Mouse (Mus musculus): ENCODE data around the gene Gm2696. TPM values are rescaled to one million over a fixed set of nuclear protein-coding genes. Genes with fewer than 3 reads are reported as not detected.
"Not testable (repeated sequence)": the region's sequence is repeated elsewhere in the genome, so short reads cannot be mapped to it uniquely, and the experiment has no call there.

Gene Gm2696
- total and polyA plus RNA-seq, 3 experiments = not detected

- no peaks in the 10 kb centered on the region for H3K9me3 ChIP-seq (replicated peaks; ENCODE audit: low read length)
- H3K36me3 ChIP-seq (replicated peaks in 1 of 2; ENCODE audit: control insufficient read depth in 1 of 2, insufficient read depth in 1 of 2, low read length in 1 of 2) = no peaks in the 10 kb centered on the region
- H3K4me1 ChIP-seq (ENCODE audit: control insufficient read depth in 1 of 2, insufficient read depth in 2 of 2) = no peaks in the 10 kb centered on the region
- no peak for TF ChIP-seq CHD1 (IDR thresholded peaks at IDR 0.05; ENCODE audit: low read depth, low read length)
- no peak for TF ChIP-seq E2F4 (IDR thresholded peaks at IDR 0.05; ENCODE audit: insufficient replicate concordance, low read depth, low read length)
- no peak for TF ChIP-seq RAD21 (IDR thresholded peaks at IDR 0.05; ENCODE audit: low read depth, low read length)
- no peak for TF ChIP-seq CTCF (conservative IDR thresholded peaks at IDR 0.05 in 1 of 2, IDR thresholded peaks at IDR 0.05 in 1 of 2; ENCODE audit: low read depth in 2 of 2, low read length in 2 of 2)
- TF ChIP-seq USF2 (conservative IDR thresholded peaks at IDR 0.05; ENCODE audit: low read depth, low read length) = no peak
- TF ChIP-seq ZNF384 (IDR thresholded peaks at IDR 0.05; ENCODE audit: low read depth, low read length) = no peak
- no peak for TF ChIP-seq MAX (IDR thresholded peaks at IDR 0.05; ENCODE audit: low read length)
- TF ChIP-seq GABPA (IDR thresholded peaks at IDR 0.05; ENCODE audit: insufficient replicate concordance, low read depth, low read length) = no peak
- no peak for TF ChIP-seq NRF1 (IDR thresholded peaks at IDR 0.05; ENCODE audit: low read depth, low read length)
- no peak for TF ChIP-seq UBTF (IDR thresholded peaks at IDR 0.05; ENCODE audit: low read depth, low read length)
- peaks cover 50% of the 10 kb centered on the region for H3K27me3 ChIP-seq (replicated peaks)
- H3K27ac ChIP-seq (ENCODE audit: insufficient read depth, low read depth) = no peak within 1 kb of the TSS; the same call in 1 of the 2 replicates
- no peaks in the 10 kb centered on the region for H3K79me2 ChIP-seq (replicated peaks; ENCODE audit: control insufficient read depth, extremely low read depth, insufficient read depth, poor library complexity, severe bottlenecking)
- dilution Hi-C loops (cut with MboI; ENCODE audit: extremely low pct_ligation_motif_present, extremely low pct_unique_long_range_greater_than_20kb, low sequenced_read_pairs) = no loop called here
- in situ Hi-C loops (cut with MboI; ENCODE audit: low pct_ligation_motif_present, low pct_unique_long_range_greater_than_20kb, low sequenced_read_pairs) = no loop called here
- no peak within 1 kb of the TSS for H3K4me2 ChIP-seq (ENCODE audit: insufficient read depth, low read depth, poor library complexity, severe bottlenecking)
- no peak within 1 kb of the TSS for H3K4me3 ChIP-seq (replicated peaks in 1 of 3; ENCODE audit: low read depth in 2 of 3, low read length in 2 of 3, poor library complexity in 1 of 3)
- H3K9ac ChIP-seq (ENCODE audit: insufficient read depth, low read depth) = no peak within 1 kb of the TSS
- no peak for DNase-seq (ENCODE audit: extremely low read depth)
Measured at GRCm38 (mm10) chr10:77794976-77795375, 19.5 kb upstream of the Gm2696 start, which contains the start of gene Gm9639. Gene Gm9639 (minus strand): TSS chr10:77795076.

- Histone ChIP-seq H3K9me3 (replicated peaks; ENCODE audit: low read length) (no peaks in the 10 kb centered on the region), H3K27me3 (replicated peaks) (peaks cover 71% of the 10 kb centered on the region), H3K27ac (ENCODE audit: insufficient read depth, low read depth) (no peak overlapping the region), H3K9ac (ENCODE audit: insufficient read depth, low read depth) (no peak overlapping the region), H3K79me2 (replicated peaks; ENCODE audit: control insufficient read depth, extremely low read depth, insufficient read depth, poor library complexity, severe bottlenecking) (no peaks in the 10 kb centered on the region), H3K36me3 (replicated peaks in 1 of 2; ENCODE audit: control insufficient read depth in 1 of 2, insufficient read depth in 1 of 2, low read length in 1 of 2) (no peaks in the 10 kb centered on the region), H3K4me3 (replicated peaks in 1 of 3; ENCODE audit: low read depth in 2 of 3, low read length in 2 of 3, poor library complexity in 1 of 3) (no peak overlapping the region), H3K4me2 (ENCODE audit: insufficient read depth, low read depth, poor library complexity, severe bottlenecking) (no peak overlapping the region), H3K4me1 (ENCODE audit: control insufficient read depth in 1 of 2, insufficient read depth in 2 of 2) (no peaks in the 10 kb centered on the region)
- in situ Hi-C loops (cut with MboI; ENCODE audit: low pct_ligation_motif_present, low pct_unique_long_range_greater_than_20kb, low sequenced_read_pairs) (no loop called here), dilution Hi-C loops (cut with MboI; ENCODE audit: extremely low pct_ligation_motif_present, extremely low pct_unique_long_range_greater_than_20kb, low sequenced_read_pairs) (no loop called here)
- DNase-seq (ENCODE audit: extremely low read depth) = no peak
- TF ChIP-seq CHD2 (IDR thresholded peaks at IDR 0.05; ENCODE audit: low read length) = no peak
- no peak for TF ChIP-seq NELFE (IDR thresholded peaks at IDR 0.05; ENCODE audit: low read depth, low read length)
- TF ChIP-seq KAT2A (IDR thresholded peaks at IDR 0.05; ENCODE audit: insufficient replicate concordance, low read length) = no peak
- TF ChIP-seq USF1 (IDR thresholded peaks at IDR 0.05; ENCODE audit: low read depth, low read length) = no peak
- no peak for TF ChIP-seq TCF12 (IDR thresholded peaks at IDR 0.05; ENCODE audit: low read depth, low read length)
- no peak for TF ChIP-seq E2F4 (IDR thresholded peaks at IDR 0.05; ENCODE audit: insufficient replicate concordance, low read depth, low read length)
- TF ChIP-seq EP300 (IDR thresholded peaks at IDR 0.05; ENCODE audit: low read length) = no peak
- TF ChIP-seq HCFC1 (IDR thresholded peaks at IDR 0.05; ENCODE audit: low read depth, low read length) = no peak
- no peak for TF ChIP-seq USF2 (conservative IDR thresholded peaks at IDR 0.05; ENCODE audit: low read depth, low read length)
- TF ChIP-seq POLR2AphosphoS2 (IDR thresholded peaks at IDR 0.05; ENCODE audit: low read depth, low read length) = no peak
- TF ChIP-seq UBTF (IDR thresholded peaks at IDR 0.05; ENCODE audit: low read depth, low read length) = no peak
- no peak for TF ChIP-seq JUND (conservative IDR thresholded peaks at IDR 0.05; ENCODE audit: low read depth, low read length)
- TF ChIP-seq SIN3A (IDR thresholded peaks at IDR 0.05; ENCODE audit: low read length) = no peak
- no peak for TF ChIP-seq RCOR1 (conservative IDR thresholded peaks at IDR 0.05; ENCODE audit: low read depth, low read length)
- no peak for TF ChIP-seq ZNF384 (IDR thresholded peaks at IDR 0.05; ENCODE audit: low read depth, low read length)
- TF ChIP-seq ELF1 (IDR thresholded peaks at IDR 0.05; ENCODE audit: low read depth, low read length) = no peak
- no peak for TF ChIP-seq MEF2A (IDR thresholded peaks at IDR 0.05; ENCODE audit: borderline replicate concordance, low read depth, low read length)
- no peak for TF ChIP-seq ETS1 (conservative IDR thresholded peaks at IDR 0.05; ENCODE audit: low read depth, low read length)
- TF ChIP-seq PAX5 (IDR thresholded peaks at IDR 0.05; ENCODE audit: low read length) = no peak
Measured at GRCm38 (mm10) chr10:77797677-77798076, 16.8 kb upstream of the Gm2696 start.

GRCm38 (mm10) chr10:77798164-77798920 is 16.1 kb upstream of the Gm2696 start:
- H3K36me3 ChIP-seq (replicated peaks in 1 of 2; ENCODE audit: control insufficient read depth in 1 of 2, insufficient read depth in 1 of 2, low read length in 1 of 2); in situ Hi-C loops (cut with MboI; ENCODE audit: low pct_ligation_motif_present, low pct_unique_long_range_greater_than_20kb, low sequenced_read_pairs); H3K9me3 ChIP-seq (replicated peaks; ENCODE audit: low read length); H3K27ac ChIP-seq (ENCODE audit: insufficient read depth, low read depth); DNase-seq (ENCODE audit: extremely low read depth); H3K4me1 ChIP-seq (ENCODE audit: control insufficient read depth in 1 of 2, insufficient read depth in 2 of 2); H3K9ac ChIP-seq (ENCODE audit: insufficient read depth, low read depth); H3K4me2 ChIP-seq (ENCODE audit: insufficient read depth, low read depth, poor library complexity, severe bottlenecking); dilution Hi-C loops (cut with MboI; ENCODE audit: extremely low pct_ligation_motif_present, extremely low pct_unique_long_range_greater_than_20kb, low sequenced_read_pairs); H3K79me2 ChIP-seq (replicated peaks; ENCODE audit: control insufficient read depth, extremely low read depth, insufficient read depth, poor library complexity, severe bottlenecking); H3K4me3 ChIP-seq (replicated peaks in 1 of 3; ENCODE audit: low read depth in 2 of 3, low read length in 2 of 3, poor library complexity in 1 of 3): not testable (repeated sequence)
- H3K27me3 ChIP-seq (replicated peaks) = peaks cover 71% of the 10 kb centered on the region
